Mouse (Mus musculus) spleen, adult 18-20 months (tissue): ENCODE measurements around the gene Frmpd4.

Experiments
- DNase-seq, 2 experiments: peaks; one replicate each; pipeline ENCODE4 v3.0.0; 2022; ENCODE audit warnings: mixed read lengths in 2 of 2

Frmpd4 gene

DNA sequence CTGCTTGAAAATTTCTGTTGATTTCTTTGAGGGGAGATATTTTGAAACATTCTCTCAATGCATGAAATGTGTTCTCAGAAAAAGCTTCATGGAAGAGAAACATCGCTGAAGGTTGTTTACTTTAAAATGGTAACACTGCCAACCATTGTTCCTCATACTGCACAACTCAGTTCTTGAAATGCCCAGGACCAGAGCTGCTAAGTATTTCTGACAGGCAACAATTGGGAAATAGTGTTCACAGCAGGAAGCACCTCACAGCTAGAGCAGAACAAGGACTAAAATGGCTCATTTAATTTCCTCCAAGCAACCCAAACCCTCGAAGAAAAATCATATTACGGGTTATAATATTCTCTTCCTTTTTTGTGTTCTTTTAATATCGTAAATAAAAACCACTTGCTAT, 1054.5 kb downstream of the Frmpd4 start:
- DNase-seq, result no peak

DNA sequence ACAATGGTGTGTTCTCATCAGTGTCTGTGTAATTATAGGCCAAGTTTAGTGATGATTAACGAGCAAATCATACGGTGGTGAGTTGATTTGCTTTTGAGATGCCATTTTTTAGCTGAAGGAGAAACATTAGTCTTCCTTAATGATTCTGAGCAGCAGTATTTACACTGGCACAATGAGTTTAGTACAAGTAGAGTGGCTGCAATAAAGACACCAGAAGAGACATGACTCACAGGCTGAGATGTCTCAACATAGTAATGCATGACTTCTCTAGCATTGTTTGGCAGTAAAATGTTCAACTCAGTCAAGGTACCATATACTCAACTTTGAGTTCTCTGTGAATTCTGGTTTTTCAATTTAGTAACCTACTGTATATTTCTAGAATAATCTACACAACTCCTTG, 1058.6 kb downstream of the Frmpd4 start:
- no peak for DNase-seq

DNA sequence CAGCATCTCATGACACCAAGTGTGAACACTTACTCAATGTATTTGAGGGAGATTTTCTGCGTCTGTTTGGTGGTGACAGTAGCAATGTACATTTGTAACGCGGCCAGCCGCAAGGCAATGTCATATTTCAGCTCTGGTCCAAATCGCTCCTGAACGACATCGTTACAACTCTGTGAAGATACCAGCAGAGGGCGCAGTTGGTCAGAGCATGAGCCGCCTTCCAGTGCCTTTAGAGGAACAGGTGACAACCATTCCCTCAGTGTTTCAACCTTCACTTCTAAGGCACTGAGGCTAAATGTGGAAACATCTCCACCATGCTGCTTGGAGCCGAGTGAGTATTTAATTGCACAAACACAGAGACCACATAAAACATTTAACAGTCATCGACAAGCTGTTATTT, 1079.3 kb downstream of the Frmpd4 start:
- DNase-seq, result peak; percentile 7 to 18

DNA sequence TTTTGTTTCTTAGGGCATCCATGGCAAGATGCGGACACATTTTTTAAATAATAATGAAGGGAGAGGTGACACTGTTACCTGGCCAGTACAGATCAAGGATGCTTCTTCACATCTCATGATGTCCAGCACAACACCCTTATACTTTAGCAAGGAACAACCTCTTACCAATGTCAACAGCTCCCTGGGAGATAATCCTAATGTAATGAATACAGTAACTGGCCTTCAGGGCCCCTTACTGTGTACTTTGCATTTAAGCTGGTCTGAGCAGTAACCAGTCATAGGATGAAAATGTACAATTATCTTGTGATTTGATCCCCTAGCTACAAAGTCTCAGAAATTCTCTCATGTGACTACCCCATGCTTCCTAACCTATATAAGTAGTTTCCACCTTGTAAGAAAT, 1084.8 kb downstream of the Frmpd4 start:
- DNase-seq, result no peak

DNA sequence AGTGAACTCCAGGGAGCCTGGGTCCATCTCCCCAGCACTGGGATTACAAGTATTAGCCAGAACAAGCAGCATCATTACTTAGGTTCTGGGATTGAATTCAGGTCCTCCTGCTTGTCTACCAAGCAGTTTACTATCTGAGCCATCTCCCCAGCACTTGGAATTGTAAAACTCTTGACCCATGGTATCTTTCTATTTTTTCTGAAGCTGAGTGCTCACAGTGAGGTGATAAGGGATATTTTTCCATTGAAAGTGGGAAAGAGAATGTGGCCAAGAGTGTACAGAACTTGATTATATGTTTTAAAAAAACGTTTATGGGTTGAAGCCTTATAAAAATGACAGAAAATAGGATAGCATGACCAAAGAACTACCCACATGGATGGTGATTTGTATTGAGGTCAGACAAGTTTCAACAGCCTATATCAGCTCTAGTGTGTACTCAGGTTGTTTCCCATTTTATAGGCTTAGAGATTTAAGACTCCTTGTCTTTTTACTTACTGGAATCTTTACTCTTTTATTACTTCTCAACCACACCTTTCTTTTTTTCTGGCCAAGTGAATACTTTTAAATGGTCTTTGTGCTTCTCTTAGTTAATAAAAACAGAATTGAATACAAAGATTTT, 1085.3 kb downstream of the Frmpd4 start:
- DNase-seq, result no peak

DNA sequence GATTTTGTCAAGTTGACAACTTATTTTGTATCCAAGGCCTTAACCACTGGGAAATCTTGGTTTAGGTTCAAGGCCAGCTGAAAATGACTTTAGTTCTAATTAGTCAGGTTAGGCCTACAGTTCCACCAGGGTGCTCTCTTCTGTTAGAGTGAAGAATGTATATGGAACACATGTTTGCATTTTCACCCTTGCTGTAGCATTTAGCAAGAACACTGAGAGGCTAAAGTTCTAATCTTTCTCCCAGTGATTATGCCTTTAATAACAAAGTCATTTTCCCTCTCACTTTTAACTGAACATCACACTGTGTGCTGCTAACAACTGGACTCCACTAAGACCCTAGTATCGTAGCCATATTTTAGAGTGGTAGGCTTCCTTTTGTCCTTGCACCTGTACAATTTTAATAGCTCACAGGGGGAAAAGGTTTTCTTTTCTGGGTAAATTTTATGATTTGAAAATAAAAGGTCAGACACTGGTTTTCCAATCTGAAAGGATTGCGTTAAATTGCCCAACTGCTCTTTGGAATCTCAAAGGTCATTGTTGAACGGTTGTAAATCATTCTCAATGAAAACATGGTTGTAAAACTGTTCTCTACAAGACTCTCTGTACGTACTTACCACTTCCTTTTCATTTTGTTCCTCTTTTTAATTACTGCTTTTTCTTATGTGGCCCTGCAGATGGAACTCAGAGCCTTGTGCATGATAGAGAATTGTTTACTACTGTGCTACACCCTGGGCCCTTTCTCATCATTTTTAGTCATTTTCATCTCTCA, 1093.4 kb downstream of the Frmpd4 start:
- no peak for DNase-seq

DNA sequence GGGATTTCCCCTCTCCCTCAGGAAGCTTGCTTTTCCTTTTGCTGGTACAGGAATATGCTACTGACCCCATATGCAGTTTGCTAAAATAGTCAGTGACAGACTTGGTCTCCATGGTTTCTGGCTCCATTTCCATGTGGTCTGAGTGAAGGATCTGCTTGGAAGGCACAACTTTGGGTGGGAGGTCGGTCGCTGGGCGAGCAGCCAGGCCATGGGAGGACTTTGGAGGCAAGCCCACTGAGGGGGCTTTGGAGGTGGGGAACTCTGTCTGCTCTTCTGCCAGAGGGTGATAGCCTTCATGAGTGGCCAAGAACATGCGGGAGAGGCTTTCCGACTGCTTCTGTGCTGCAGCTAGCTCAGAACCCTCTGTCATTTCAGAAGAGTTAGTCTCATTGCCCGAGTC, 1099.4 kb downstream of the Frmpd4 start:
- DNase-seq, result no peak

DNA sequence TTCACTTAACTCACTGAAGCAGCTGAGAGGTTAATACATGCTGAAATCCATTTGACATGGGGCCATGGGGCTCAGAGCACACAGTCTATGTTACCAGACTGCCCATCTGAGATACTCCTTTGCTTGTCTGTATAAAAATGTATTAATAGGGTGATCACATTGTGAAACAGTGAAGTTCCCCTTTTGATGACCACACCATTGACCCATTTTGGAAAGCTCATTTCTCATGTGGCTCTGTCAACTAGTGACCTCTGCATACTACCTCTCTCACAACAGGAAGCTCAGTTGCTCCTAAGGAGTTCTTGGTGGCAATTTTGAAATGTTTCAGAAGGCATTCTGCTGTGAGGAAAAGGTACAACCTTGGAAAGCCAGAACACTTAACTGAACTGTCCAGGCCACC, 1142.1 kb downstream of the Frmpd4 start:
- DNase-seq, result no peak

DNA sequence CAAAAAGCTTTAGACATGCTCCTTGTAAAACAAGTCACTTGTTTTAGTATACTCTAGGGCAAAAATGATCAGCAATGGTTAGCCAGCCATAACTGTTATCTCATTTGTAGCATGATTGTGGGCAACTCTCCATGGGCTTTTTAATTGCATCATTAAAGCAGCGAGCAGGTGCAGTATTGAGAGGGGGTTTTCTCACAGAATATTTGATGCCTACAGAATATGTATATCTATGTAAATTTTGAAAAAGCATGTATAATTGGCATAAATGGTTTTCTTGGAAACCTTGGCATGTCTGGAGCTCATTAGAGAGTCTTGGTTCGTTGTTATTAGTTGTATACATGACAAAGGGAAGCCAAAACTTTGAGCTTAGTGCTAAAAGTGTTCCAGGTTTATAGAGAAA, 1143.1 kb downstream of the Frmpd4 start:
- DNase-seq, result no peak
